Mouse (Mus musculus) right cerebral cortex, postnatal 14 days (tissue): ENCODE results near the gene Rps24.
"Not testable (repeated sequence)": the region's sequence is repeated elsewhere in the genome, so short reads cannot be mapped to it uniquely, and the experiment has no call there.

Experiments
- DNase-seq: peaks from one replicate; pipeline ENCODE4 v3.0.0; 2022

Rps24 gene

DNA sequence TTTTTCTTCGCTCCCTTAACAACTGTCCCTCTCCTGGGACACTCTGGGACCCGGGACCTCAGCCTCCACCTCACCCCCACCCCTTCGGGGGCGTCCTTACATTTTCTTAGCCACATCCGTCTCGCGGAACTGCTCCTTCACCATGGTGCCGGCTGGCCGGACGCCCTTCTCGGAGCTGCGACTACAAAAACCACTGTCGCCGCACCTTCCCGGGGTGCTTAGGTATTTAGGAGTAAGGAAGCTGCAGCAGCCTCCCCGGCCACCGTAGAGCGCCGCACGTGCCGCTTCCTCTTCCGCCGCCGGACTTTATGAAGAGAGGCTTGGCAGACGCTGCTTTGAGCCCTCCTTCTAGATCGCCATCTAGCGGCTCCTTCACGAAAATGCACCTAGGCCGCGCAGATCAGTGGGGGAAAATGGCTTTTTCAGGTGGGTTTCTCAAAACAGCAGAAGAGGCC lies at the start of gene Rps24, which contains the start of gene Polr3a:
Gene Rps24, plus strand, starts transcription at position 353 of the 455 bp plus-strand sequence.
Gene Polr3a, minus strand, starts transcription at position 286 of the 455 bp plus-strand sequence.
- peak; percentile 90 for DNase-seq

- not testable (repeated sequence) for DNase-seq
Measured at GRCm38 (mm10) chr14:24443529-24443928, 43.4 kb upstream of the Rps24 start.

DNA sequence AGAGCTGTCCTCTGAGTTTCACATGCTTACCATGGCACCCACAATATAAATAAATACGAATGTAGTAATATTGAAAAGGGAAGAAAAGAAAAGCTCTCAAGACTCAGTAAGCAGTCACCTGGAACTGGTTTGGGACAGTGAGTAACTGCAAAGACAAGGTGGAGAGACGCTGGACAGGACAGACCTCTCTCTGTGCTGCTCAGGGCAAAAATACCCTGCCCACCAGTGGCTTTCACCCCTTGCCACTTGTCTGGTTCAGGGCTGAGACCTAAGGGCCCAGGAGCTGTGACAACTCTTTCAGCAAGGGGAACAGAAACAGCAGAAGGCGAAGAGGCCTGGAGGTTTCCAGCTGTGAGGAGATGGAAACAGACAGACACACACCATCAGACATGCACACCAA lies 28.7 kb upstream of the Rps24 start:
- DNase-seq, result no peak

DNA sequence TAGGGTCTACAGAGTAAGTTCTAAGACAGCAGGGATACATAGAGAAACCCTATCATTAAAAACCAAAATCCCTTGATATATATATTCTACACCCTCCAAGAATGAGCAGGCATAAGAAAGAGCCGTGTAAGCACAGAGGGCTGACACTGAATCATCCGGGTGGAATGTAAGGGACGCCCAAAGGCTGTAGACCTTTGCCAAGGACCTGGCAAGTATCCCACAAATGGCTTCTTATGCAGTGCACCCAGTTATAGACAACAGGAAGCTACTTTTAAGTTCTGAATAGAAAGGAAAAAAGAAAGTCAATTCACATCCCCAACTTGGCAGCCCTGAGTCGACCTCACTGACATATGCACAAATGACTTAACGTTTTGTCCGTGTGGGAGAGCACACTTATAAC lies 18.1 kb upstream of the Rps24 start:
- DNase-seq, result no peak

GRCm38 (mm10) chr14:24486241-24486767 lies 621 bp upstream of the Rps24 start:
- DNase-seq, result no peak

- not testable (repeated sequence) for DNase-seq
Measured at GRCm38 (mm10) chr14:24489772-24490171, 2.8 kb downstream of the Rps24 start.

DNA sequence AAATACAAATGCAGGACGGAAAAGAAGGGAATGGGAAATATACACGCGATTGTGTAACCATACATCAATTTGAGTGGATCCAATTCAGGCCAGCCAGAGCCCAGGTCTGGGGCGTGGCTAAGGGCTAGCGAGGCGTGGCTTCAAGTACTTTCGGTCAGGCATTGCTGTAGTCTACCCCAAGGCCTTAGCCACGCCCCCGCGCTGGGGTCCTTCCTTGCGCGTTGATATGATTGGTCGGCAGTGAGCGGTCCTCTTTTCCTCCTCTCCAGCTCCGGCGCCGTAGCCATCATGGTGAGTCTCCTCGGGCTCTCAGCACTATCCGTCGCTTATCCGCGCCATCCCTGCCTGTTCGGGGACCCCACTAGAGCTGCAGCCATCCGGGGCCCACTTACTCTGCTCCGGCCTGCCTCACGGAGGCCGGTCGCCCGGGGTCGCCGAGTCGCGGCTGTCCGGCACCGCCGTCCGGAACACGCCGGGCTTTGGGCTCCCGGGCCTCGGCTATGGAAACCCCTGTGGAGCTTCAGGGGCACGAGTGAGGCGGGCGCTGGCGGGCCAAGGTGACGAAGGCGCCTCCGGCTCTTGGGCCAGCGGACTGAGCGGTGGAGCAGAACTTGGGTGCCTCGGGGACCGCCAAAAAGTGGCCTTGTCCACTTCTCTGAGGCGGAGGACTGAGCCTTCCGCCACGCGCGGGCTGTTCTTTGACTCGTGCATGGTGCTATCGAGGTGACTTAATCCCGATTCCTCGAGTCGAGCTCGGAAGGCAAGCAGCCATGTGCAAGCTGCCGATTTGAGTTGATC lies 3.7 kb downstream of the Rps24 start:
- DNase-seq, result peak; percentile 98

- DNase-seq, result no peak
Measured at GRCm38 (mm10) chr14:24491266-24491981, 4.5 kb downstream of the Rps24 start.

DNA sequence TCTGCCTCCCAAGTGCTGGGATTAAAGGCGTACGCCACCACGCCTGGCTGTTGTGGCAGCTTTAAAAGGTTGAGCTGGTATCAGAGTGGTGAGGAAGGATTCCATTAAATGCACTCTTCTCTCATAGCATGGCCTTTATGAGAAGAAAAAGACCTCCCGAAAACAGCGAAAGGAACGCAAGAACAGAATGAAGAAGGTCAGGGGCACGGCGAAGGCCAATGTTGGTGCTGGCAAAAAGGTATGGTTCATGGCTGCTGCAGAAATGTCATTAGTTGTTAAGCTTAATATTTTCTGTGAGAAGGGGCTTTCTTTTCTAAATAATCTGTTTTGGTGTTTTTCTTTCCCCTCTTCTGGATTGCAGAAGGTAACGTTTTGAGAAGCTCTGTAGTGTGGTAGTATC lies 6.3 kb downstream of the Rps24 start:
- no peak for DNase-seq

DNA sequence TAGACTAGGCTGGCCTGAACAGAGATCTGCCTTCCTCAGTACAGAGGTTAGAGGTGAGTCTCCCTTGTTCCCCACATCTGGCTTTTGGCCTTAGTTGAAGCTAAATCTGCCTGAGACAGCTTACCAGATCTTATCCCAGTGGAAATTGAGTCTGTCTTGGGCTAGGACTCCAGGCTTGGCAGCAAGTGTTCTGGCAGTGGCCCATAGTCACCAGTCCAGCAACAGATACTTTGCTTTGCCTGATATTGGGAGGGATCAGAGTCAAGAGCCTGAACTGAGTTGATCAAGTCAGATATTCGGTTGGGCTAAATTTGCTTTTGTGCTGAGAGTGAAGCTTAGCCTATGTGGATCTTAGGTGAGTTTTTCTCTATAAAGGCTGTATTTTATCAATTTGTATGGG lies 9.6 kb downstream of the Rps24 start:
- DNase-seq, result no peak

DNA sequence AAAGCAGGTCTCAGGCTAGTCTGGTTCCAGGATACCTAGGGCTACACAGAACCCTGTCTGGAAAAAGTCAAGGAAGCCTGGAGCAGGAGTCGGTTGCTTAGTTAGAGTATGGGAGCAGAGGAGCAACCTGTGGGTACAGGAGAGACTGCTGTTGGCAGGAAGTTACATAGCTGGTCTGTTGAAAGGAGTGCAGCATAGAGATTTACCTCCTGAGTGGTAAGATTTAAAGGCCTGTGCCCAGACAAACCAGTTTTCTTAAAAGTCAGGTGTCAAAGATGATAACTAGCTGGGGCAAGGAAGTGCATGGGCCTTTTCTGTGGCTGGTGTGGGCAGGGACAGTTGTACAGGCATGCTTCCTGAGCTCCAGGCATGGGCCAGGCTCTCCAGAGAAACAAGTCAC lies 10.5 kb downstream of the Rps24 start:
- DNase-seq, result no peak

DNA sequence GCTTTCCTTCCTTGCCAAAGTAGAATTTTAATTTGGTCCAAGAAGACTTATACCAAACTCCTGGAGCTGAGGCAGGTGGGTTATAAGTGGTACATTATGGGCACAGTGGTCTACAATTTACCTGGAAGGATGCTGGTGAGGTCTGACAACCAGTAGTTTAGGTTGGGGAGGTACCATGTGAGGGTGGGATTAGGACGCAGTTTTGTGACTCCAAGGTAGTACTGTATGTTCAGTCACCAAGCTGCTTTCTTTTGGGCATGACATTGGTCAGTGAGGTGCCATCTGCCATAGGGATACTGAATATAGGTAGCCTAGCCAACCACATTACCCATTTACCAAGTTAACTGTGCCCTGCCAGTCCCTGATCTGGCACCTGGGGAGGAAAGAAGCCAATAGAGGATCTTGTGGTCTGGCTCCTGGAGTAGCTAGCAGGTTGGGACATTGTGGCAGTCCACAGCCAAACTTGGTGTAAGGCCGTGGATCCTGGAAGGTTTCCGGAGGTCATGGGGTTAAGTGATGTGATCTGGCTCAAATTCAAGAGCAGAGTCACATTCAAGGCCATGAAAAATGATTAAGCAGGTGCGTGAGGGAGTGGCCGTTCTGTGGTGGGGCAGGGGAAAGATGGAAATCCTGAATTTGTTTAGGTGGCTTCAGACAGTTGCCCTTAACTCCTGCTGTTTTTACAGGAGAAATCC lies 11.8 kb downstream of the Rps24 start:
- no peak for DNase-seq

DNA sequence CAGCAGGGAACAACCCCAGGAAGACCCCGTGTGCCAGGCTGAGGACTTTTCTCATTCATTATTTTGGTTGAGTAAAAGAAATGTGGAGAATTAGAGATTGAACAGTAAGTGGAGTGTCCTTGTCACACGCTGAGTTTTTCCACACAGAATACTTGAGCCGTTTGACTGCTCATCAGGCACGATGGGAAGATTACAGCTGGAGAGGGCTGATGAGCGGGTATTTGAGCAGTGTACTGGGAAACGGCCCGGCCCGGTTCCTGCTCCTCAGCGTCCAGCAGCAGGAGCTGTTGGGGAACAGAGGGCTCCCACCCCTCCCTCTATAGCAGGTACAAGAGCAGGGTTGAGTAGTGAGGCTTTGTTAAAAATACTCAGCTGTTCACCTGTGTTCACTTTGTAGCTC lies 12.6 kb downstream of the Rps24 start:
- DNase-seq, result no peak

DNA sequence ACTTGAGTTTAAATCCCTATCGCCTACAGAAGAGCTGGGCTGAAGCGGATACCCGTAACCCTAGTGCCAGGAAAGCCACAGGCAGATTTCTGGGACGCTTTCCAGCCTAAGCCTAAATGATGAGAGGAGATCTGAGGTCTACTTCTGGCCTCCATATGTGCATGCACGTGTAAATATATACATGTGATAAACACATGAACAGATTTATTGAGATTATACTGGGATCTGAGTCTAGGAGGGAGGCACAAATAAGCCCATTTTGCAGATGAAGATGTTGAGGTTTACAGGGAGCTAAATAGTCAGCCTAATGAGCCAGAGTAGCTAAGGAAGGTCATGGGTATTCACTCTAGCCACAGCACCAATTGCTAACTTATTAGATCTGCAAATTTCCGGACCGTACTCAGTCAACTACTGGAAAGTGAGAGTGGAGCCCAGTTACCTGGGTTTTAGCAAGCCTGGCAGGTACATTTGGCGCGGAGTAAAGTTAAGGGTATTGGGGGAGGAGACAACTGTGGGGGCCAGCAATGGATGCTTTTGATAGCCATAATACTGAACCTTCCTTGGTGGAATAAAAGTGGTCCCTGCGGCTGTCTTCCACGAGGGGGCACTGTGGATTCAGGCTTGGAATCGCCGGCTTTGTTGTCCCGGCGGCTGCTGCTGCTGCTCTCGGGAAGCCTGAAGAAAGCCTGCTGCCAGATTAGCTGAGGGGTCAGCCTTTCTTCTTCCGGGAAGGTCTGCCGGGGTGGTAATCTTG lies 13.3 kb downstream of the Rps24 start:
- peak; percentile 85 for DNase-seq

GRCm38 (mm10) chr14:24500845-24501186 lies 13.9 kb downstream of the Rps24 start:
- no peak for DNase-seq

DNA sequence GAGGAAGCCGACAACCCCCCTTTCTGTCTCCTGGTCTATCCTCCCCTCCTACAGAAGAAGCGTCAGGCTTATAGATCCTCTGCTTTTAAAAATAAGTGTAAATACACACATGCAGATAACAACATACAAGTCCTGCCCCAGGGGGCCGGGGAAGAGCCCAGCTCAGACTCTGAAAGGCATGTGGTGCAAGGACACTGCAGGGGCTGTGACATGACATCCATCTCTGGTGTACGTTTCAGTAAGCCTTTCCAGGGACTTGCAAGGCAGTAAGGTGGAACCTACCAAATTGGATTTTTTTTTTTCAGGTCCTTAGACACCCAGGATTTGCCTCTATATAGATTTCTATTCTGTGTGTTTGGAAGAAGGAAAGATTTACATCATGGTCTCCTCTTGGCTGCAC lies 14.3 kb downstream of the Rps24 start:
- DNase-seq, result no peak

- no peak for DNase-seq
Measured at GRCm38 (mm10) chr14:24507452-24508069, 20.6 kb downstream of the Rps24 start.

DNA sequence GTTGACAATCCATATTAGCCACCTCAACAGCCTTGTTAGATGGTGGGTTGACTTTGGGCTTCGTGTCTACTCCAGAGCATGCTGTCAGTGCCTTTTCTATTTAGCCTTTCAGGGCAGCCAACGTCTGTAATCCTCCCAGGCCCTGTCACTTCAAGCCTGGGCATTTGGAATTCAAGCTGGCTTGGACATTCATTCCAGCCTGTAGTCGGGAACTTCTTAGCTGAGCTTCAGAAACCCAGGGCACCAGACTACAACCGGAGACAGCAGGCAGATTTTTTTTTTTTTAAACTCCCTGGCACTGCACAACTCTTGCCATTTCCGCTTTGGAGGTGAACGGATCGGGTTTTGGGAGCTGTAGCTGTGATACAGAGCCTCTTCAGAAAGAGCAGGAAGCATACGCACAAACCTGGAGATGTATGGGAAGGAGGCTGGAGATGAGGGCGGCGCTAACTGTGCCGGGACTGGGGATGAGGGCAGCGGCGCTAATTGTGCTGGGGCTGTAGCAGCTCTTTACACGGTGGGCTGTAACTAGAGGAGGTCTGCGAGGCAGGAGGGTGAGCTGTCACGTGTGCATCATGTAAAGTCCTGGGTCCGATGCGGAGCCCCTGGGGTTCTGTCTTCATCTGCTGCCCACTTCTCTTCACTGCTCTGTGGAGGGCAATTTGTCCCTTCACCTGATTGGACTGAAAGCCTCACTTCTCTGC lies 21.3 kb downstream of the Rps24 start:
- no peak for DNase-seq

DNA sequence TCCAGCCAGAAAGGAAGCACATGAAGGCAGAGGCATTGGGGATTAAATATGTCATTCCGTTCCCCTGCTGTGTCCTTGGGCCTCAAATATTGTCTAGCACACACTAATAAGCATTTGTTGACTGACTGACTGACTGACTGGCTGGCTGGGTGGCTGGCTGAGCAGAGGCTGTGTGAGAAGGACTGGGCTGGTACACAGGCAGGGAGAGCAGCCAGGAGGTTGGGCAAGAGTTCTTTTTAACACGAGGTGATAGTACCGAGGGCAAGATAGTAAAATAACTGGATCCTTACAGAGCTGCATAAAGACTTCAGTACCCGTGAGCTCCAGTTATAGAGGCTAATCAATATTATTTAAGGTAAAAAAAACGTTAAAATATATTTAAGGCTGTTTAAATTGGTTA lies 22.6 kb downstream of the Rps24 start:
- DNase-seq, result no peak

DNA sequence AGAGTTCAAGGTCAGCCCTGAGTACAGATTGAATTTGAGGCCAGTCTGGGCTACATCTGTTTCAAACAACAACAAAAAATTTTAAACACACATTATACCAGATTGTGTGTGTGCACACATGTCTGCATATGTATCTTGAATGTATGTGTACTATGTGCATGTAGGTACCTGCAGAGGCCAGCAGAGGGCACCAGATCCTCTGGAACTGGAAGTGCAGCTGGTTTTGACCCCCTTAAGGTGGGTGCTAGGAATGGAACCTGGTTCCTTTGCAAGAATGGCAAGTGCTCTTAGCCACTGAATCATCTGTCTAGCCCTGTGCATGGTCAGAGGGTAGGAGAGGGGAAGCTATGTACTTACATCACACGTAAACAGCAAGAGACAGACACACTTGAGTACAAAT lies 23.3 kb downstream of the Rps24 start:
- DNase-seq, result no peak

GRCm38 (mm10) chr14:24510679-24511078 lies 23.8 kb downstream of the Rps24 start:
- no peak for DNase-seq
